Mouse (Mus musculus) gastrocnemius, postnatal 36 days (tissue): Measurements from ENCODE around the gene Olfr890. TPM values are rescaled to one million over a fixed set of nuclear protein-coding genes. Genes with fewer than 3 reads are reported as not detected.
"Not testable (repeated sequence)": the region's sequence is repeated elsewhere in the genome, so short reads cannot be mapped to it uniquely, and the experiment has no call there.

Experiments
- DNase-seq, 2 experiments: peaks; one replicate each; pipeline ENCODE4 v3.0.0; 2022
- intact Hi-C: fragments of 180-260 bp; cut with DNase I; formaldehyde crosslinking; loops from one replicate; pipeline ENCODE4 v1.15.1; 2025
- long read RNA-seq, 2 experiments: library from polyadenylated mRNA; stranded (forward); transcript quantifications; one replicate each; pipeline ENCODE4 v2.0.0; 2021
- total RNA-seq, 2 experiments: library from RNA; stranded (reverse); gene quantifications; 2 replicates each; pipeline ENCODE4 v1.2.3; 2021

The Olfr890 gene
- not detected for total RNA-seq
- long read RNA-seq, experiment 1 = 0 reads
- long read RNA-seq, experiment 2 = 0 reads

- no peak for DNase-seq
- intact Hi-C loops = no loop called here
Measured at GRCm38 (mm10) chr9:38142217-38142616, at the start of gene Olfr890. Gene Olfr890, plus strand, starts transcription at chr9:38142517.

- intact Hi-C loops = no loop called here
- DNase-seq = no peak
Measured at GRCm38 (mm10) chr9:38107828-38108227, 34.5 kb upstream of the Olfr890 start, which contains the start of gene Olfr888. Gene Olfr888, plus strand, starts transcription at chr9:38108128.

DNA sequence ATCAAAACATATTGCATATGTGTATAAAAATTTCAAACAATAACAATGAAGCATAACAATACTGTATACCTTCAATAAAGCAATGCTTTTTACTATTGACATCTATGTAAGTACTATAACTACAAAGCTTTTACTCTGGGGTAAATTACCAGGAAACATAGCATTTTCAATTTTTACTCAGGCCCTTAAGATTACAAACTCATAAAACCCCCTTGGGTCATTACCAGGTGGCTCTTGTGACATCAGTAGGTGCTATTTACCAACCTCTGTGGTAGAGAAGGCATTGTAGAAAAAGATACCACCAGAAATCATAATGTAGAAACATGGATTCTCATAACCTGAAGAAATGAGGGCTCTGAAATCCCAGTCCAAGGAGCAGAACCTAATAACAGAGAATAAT is 27.4 kb upstream of the Olfr890 start, which contains the start of gene Olfr889:
Olfr889 (plus strand) TSS at position 301 of the 400 bp plus-strand sequence.
- intact Hi-C loops = no loop called here
- DNase-seq = no peak

DNA sequence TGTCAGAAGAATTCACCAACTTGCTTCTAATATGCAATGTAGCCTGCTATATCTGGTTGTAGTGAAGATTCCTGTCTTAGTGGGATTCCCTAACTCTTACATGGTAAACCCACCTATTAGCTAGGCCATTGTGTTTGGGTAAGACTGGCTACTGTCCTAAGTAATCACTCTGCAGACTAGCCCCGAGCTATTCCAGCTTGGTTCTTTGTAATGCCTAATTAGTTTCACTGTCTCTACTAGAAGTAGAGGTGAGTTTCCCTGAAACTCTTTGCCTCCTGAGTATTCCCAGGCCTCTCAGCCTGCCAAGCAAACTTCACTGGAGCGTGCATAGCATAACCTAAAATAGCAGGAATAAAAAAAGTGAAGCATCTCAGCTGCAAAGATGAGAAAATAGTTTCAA is 26.0 kb downstream of the Olfr890 start:
- intact Hi-C loops, DNase-seq: not testable (repeated sequence)

GRCm38 (mm10) chr9:38180721-38181120 is 38.4 kb downstream of the Olfr890 start, which contains the start of gene Olfr891:
Gene Olfr891, minus strand, starts transcription at chr9:38180821.
- no peak for DNase-seq
- intact Hi-C loops = no loop called here

Other genes with a start within 250 kb of the Olfr890 start
- gene Olfr145, start 245.8 kb upstream of the Olfr890 start, total RNA-seq = not detected
- not detected for gene Olfr878, start 224.7 kb upstream of the Olfr890 start, total RNA-seq
- gene Olfr881, start 150.7 kb upstream of the Olfr890 start, total RNA-seq = not detected
- not detected for gene Olfr883, start 116.7 kb upstream of the Olfr890 start, total RNA-seq
- gene Olfr884, start 96.0 kb upstream of the Olfr890 start, total RNA-seq = not detected
- not detected for gene Olfr885, start 81.2 kb upstream of the Olfr890 start, total RNA-seq
- not detected for gene Olfr887, start 58.4 kb upstream of the Olfr890 start, total RNA-seq
- gene Olfr888, start 34.4 kb upstream of the Olfr890 start, total RNA-seq = not detected
- gene Olfr889, start 27.3 kb upstream of the Olfr890 start, total RNA-seq = not detected
- not detected for gene Olfr891, start 38.3 kb downstream of the Olfr890 start, total RNA-seq
- not detected for gene Olfr893, start 65.8 kb downstream of the Olfr890 start, total RNA-seq
- not detected for gene Olfr894, start 75.5 kb downstream of the Olfr890 start, total RNA-seq
- not detected for gene Olfr143, start 110.3 kb downstream of the Olfr890 start, total RNA-seq
- not detected for gene Olfr895, start 125.3 kb downstream of the Olfr890 start, total RNA-seq
- gene Olfr896-ps1, start 148.6 kb downstream of the Olfr890 start, total RNA-seq = not detected
- not detected for gene Olfr25, start 186.5 kb downstream of the Olfr890 start, total RNA-seq
- not detected for gene Olfr898, start 205.9 kb downstream of the Olfr890 start, total RNA-seq
- gene Olfr250, start 224.4 kb downstream of the Olfr890 start, total RNA-seq = not detected
- not detected for gene Olfr251, start 234.6 kb downstream of the Olfr890 start, total RNA-seq